Mouse (Mus musculus) bone marrow, adult 2 months (tissue): Measurements from ENCODE around the gene Cept1.
"Not testable (repeated sequence)": the region's sequence is repeated elsewhere in the genome, so short reads cannot be mapped to it uniquely, and the experiment has no call there.

Source experiments
- CTCF ChIP-seq: fragments of 200-500 bp; IDR thresholded peaks from 2 replicates; pipeline ENCODE4 v1.5.1; 2011; ENCODE audit warnings: low read length, control low read depth; ENCODE audit not compliant: control insufficient read depth, insufficient read depth
- POLR2A ChIP-seq: fragments of 200-500 bp; IDR thresholded peaks from 2 replicates; pipeline ENCODE4 v1.6.1; 2011; ENCODE audit warnings: low read depth, mild to moderate bottlenecking, control low read depth, low read length, borderline replicate concordance; ENCODE audit not compliant: control insufficient read depth

GRCm38 (mm10) chr3:106593631-106594030 is 46.0 kb upstream of the Cept1 start:
- not testable (repeated sequence) for TF ChIP-seq CTCF, POLR2A
